Mouse (Mus musculus): ENCODE measurements around the gene Cpvl.

Cpvl gene

GRCm38 (mm10) chr6:53937143-53938134, 41.0 kb downstream of the Cpvl start:
- DNase-seq (ENCODE audit: low spot score) = no peak

DNA sequence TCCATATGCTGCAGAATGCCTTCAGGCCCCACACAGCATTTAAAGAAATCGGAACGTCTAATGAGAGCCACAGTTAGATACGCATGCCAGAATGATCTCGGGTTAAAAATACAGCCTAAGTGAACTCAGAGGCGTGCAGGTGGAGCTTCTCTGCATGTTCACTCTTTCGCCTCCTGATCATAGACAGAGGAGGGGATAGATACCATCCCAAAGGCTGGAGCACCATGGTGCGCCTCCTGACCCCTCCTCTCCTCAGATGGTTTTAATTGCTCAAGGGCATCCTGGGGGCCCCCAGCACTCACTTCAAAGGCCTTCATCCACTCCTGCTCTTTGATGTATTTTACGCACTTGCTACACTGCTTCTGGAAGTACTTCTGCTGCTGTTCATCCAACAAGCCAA, 46.9 kb downstream of the Cpvl start:
- no peak for DNase-seq (ENCODE audit: low spot score)

- no peak for DNase-seq (ENCODE audit: low spot score)
Observed at GRCm38 (mm10) chr6:53929858-53930257, 48.6 kb downstream of the Cpvl start.

- no peak for DNase-seq (ENCODE audit: low spot score)
Observed at GRCm38 (mm10) chr6:53926197-53926596, 52.3 kb downstream of the Cpvl start.

DNA sequence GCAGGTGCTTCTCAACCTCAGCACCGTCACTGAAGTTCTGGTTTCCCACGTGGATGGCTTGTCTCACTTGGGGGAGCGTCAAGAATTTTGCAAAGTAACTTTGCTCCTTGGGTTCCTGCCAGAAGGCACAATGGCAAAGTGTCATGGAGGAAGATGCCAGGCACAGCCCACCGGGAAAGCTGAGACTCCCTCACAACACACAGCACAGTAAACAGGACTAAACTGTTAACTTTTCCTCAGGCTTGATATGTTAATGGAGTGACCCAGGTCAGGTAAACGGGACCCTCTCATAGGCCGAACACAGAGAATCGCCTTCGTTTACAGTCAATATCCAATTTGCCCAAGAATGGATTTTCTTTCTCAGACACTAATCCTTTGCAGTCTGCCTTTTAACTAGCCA, 53.3 kb downstream of the Cpvl start:
- DNase-seq (ENCODE audit: low spot score) = no peak

DNA sequence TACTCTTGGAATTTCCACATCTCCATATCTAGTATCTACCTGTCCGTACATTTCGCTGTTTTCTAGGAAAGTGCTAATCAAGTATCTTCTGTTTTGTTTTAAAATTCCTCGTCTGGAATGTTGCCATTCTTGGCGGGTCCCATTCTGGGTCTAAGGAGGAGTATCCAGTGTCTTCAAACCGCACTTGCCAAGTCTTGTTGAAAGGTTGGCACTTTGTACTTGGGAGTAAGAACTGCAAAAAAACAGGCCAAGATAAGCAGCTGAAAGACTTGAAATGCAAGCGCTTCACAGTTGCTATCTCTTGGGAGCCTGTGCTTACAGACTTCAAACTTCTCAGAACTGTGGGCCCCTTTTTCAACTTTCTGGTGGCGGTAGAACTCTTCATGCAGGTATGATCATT, 58.4 kb downstream of the Cpvl start:
- DNase-seq (ENCODE audit: low spot score) = no peak

DNA sequence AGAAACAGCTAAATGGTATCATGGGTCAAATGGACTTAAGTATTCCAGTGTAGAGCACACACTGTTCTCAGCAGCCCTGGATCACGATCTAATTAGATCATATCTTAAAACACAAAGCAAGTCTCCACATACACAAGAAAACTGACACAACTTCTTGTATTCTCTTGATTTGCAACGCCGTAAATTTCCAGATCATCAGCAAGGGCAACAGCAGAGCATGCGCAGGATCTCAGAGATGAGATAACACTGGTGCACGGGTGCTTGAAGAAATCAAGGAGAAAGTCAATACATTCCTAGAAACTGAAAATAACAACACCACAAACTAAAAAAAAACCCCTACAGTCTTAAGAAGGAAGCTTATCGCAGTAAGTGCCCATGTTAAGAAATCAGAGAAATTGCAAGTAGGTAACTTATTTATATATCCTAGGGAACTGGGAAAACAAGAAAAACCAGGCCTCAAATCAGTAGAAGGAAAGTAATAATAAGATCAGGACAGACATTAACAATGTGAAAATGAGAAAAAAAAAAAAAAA, 61.4 kb downstream of the Cpvl start:
- no peak for DNase-seq (ENCODE audit: low spot score)

- DNase-seq (ENCODE audit: low spot score) = no peak
Observed at GRCm38 (mm10) chr6:53915347-53915746, 63.1 kb downstream of the Cpvl start.

GRCm38 (mm10) chr6:53913151-53913550, 65.3 kb downstream of the Cpvl start:
- DNase-seq (ENCODE audit: low spot score) = peak; percentile 39

DNA sequence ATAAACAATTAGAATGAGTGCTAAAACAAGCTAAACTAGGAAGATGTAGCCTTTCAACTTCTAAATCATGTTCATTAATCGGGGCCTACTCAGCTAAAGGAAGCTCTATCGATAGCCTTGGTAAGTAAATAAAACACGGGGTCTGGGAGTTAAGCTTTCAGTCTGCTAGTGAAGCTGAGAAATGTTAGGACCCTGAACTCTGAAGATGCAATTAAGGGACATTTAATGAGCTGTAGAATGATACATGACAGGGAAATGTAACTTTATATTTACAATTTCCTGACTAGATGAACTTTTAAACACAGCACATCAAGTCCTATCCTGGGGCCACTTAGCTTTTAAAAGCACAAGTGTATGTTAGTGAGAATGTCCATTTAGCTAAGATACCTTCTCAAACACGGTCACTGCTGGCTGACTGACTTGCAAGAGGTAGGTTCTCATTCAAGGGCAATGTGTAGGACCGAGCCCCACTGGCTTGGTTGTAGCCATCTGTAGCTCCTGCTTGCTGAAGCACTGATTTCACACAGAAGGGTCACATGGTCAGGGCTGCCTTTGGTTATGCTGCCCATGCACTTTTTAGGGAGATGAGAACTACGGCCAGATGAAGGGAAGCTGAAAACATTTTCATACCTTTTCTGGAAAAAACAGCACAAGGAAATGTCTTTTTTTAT, 66.2 kb downstream of the Cpvl start:
- DNase-seq (ENCODE audit: low spot score) = no peak

- DNase-seq (ENCODE audit: low spot score) = no peak
Observed at GRCm38 (mm10) chr6:53909986-53910385, 68.5 kb downstream of the Cpvl start.

DNA sequence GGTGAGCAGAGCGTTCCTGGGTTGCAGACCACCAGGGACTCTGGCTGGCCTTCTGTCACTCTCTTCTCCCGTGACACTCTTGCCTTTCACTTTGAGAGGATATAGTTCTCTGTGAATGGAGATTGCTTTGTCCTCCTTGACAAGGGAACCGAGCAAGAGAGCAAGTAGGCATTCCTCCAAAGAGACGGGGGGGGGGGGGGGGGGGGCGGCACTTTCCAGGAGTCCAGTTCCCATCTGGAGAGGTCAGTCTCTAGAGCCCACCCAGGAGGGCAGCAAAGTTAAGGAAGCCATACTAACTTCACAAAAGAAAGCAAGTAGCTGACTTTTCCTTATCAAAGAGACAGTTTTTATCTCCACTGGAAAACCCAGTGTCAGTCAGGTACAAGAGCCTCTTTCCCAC, 69.0 kb downstream of the Cpvl start:
- no peak for DNase-seq (ENCODE audit: low spot score)

DNA sequence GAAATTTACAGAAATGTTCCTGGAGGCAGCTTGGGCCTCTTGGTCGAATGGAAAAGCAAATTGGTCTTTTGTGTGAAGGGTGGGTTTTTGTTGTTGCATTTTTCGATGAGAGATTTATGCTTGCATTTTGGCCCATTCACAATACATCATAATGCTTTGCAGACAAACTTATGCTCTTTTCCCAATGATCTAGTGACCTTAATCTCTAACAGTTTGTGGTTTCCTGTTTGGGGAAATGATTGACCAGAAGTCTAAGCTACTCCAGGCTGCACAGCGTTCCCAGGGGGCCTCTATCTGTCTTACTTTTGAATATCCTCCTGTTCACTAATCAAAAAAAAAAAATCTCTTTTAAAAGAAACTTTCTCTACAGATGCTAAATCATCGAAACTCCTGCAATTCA, 71.6 kb downstream of the Cpvl start:
- no peak for DNase-seq (ENCODE audit: low spot score)

GRCm38 (mm10) chr6:53906051-53906462, 72.4 kb downstream of the Cpvl start:
- DNase-seq (ENCODE audit: low spot score) = no peak

- no peak for DNase-seq (ENCODE audit: low spot score)
Observed at GRCm38 (mm10) chr6:53905576-53905975, 72.9 kb downstream of the Cpvl start.

GRCm38 (mm10) chr6:53904703-53905395, 73.6 kb downstream of the Cpvl start:
- DNase-seq (ENCODE audit: low spot score) = no peak

GRCm38 (mm10) chr6:53904186-53904585, 74.3 kb downstream of the Cpvl start:
- DNase-seq (ENCODE audit: low spot score) = no peak

- DNase-seq (ENCODE audit: low spot score) = no peak
Observed at GRCm38 (mm10) chr6:53901741-53902140, 76.7 kb downstream of the Cpvl start.

DNA sequence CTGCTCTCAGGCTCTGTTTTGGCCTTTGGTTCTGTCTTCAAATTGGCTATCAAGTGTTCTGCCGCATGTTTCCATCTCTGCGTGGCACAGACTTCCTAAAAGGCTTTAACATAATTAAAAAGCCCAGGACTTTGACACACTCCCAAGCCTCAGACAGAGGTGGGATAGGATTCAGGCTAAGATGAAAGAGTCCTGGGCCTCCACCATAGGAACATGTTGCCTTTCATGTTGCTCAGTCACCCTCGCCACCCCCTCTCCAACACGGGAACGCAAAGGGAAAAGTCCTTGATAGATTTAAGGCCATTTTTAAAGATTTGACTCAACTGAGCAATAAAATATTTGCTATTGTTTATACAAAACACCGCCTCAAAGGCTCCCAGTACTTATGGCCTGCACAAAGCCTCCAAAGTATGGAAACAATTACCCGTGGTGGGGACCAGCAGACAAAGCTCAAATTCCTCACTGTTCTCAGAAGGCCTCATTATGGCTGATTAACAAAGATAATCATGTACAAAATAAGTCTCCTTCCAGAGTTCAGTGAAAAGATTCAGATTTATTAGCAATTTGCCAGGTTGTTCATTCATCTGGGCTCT, 80.5 kb downstream of the Cpvl start:
- DNase-seq (ENCODE audit: low spot score) = no peak

- no peak for DNase-seq (ENCODE audit: low spot score)
Observed at GRCm38 (mm10) chr6:53897126-53897525, 81.3 kb downstream of the Cpvl start.

DNA sequence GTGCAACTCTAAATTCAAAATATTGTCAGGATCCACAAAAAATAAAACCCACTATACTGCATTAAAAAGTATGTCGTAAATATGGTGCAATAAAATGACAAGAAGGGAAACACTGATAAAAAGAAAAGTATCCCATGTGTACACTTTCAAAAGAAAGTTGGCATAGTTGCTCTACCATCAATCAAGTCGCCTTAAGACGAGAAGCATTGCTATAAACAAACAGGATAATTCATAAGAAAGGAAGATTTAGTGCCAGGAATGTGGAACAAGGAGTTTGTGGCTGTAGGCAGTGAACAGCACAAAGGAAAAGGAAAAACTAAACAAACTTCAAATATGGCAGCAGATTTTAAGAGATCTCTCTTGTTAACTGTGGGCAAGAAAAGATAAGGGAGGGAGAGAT, 84.7 kb downstream of the Cpvl start:
- no peak for DNase-seq (ENCODE audit: low spot score)

- DNase-seq (ENCODE audit: low spot score) = no peak
Observed at GRCm38 (mm10) chr6:53891109-53891508, 87.4 kb downstream of the Cpvl start.
